Mouse (Mus musculus) megakaryocyte-erythroid progenitor cell, adult 5 weeks (primary cell): ENCODE results near the gene Olfr332. TPM values are rescaled to one million over a fixed set of nuclear protein-coding genes. Genes with fewer than 3 reads are reported as not detected.

Experiments used
- polyA plus RNA-seq: library from polyadenylated mRNA; stranded (reverse); fragments of >175 nt; gene quantifications from 2 replicates; pipeline ENCODE4 v1.2.3, GENCODE M21; 2012

Olfr332 gene
- not detected in 2 replicates for polyA plus RNA-seq

DNA sequence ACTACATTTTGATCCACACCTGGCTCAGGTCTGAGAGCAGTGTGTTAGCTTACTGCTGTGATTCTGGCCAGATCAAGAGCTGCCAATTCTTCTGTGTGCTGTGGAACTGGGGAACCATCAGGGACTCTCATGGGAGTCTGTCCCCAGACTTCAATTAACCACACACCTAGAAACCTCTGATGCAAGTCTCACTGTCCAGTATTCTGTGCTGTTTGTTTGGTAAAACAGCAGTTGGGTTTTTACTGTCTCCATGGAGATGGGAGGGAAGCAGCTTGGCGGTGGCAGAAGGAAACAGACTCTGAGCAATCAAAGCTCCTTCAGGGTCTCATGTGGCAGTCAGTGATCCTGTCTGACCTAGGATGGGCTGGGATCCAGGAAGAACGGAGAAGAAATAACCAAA, at the start of gene Olfr332:
Gene Olfr332, minus strand, starts transcription at position 101 of the 400 bp plus-strand sequence.

DNA sequence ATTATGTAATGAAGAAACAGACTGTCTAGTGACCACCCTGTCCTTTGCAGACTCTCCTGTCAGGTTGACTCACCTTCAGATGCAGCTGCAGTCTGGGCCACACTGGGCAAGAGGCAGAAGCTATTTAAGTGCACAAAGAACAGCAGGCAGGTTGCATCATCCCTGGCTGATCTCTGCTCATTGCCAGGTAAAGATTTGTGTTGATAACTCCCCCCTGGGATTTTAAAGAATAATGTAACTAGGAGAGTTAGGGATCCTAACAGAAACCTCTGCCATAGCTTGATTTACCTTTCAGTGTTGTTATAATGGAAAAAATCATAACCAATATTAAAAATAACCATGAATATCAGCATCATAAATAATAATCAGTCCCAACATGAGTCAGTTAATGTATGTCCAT, 42.4 kb upstream of the Olfr332 start, which contains the start of gene Olfr330:
Gene Olfr330, minus strand, starts transcription at position 101 of the 400 bp plus-strand sequence.

GRCm38 (mm10) chr11:58502472-58502871, 10.1 kb upstream of the Olfr332 start, which contains the start of gene Olfr331:
TSS of gene Olfr331 (minus strand) at chr11:58502572.

GRCm38 (mm10) chr11:58462170-58462569, 30.2 kb downstream of the Olfr332 start, which contains the start of gene Olfr30:
TSS of gene Olfr30 (minus strand) at chr11:58462270.

GRCm38 (mm10) chr11:58452759-58453158, 39.6 kb downstream of the Olfr332 start, which contains the start of gene Lypd9:
TSS of gene Lypd9 (minus strand) at chr11:58452923.

Other genes starting within 250 kb of the Olfr332 start
- 1.3 and 1.8 TPM in 2 replicates for gene 4930438A08Rik, start 217.8 kb downstream of the Olfr332 start, polyA plus RNA-seq
- 21.9 and 27.0 TPM in 2 replicates for gene Zfp692, start 185.5 kb downstream of the Olfr332 start, polyA plus RNA-seq
- gene Zfp672, start 162.2 kb downstream of the Olfr332 start, polyA plus RNA-seq, result 7.8 and 11.3 TPM in 2 replicates
- gene Sh3bp5l, start 161.8 kb downstream of the Olfr332 start, polyA plus RNA-seq, result 18.6 and 19.5 TPM in 2 replicates
- gene Lypd8, start 113.5 kb downstream of the Olfr332 start, polyA plus RNA-seq, result not detected in 2 replicates
- not detected in 2 replicates for gene 1810065E05Rik, start 71.4 kb downstream of the Olfr332 start, polyA plus RNA-seq
- not detected in 2 replicates for gene Gm12253, start 60.0 kb downstream of the Olfr332 start, polyA plus RNA-seq
- gene Lypd9, start 39.6 kb downstream of the Olfr332 start, polyA plus RNA-seq, result not detected in 2 replicates
- gene Olfr30, start 30.3 kb downstream of the Olfr332 start, polyA plus RNA-seq, result not detected in 2 replicates
- gene Olfr331, start 10.0 kb upstream of the Olfr332 start, polyA plus RNA-seq, result not detected in 2 replicates
- gene Olfr330, start 42.3 kb upstream of the Olfr332 start, polyA plus RNA-seq, result not detected in 2 replicates
- not detected in 2 replicates for gene Olfr329-ps, start 53.9 kb upstream of the Olfr332 start, polyA plus RNA-seq
- gene Olfr328, start 63.1 kb upstream of the Olfr332 start, polyA plus RNA-seq, result not detected in 2 replicates
- not detected in 2 replicates for gene Olfr224, start 78.0 kb upstream of the Olfr332 start, polyA plus RNA-seq
- not detected in 2 replicates for gene Olfr325, start 85.2 kb upstream of the Olfr332 start, polyA plus RNA-seq
- gene Olfr324, start 102.6 kb upstream of the Olfr332 start, polyA plus RNA-seq, result not detected in 2 replicates
- not detected in 2 replicates for gene 2210407C18Rik, start 123.5 kb upstream of the Olfr332 start, polyA plus RNA-seq
- not detected in 2 replicates for gene Olfr323, start 137.9 kb upstream of the Olfr332 start, polyA plus RNA-seq
- gene Trim58, start 147.9 kb upstream of the Olfr332 start, polyA plus RNA-seq, result 5.2 and 7.9 TPM in 2 replicates
- gene Olfr322, start 166.2 kb upstream of the Olfr332 start, polyA plus RNA-seq, result 0.14 TPM in 1 of 2 replicates, not detected in the other
- gene Olfr320, start 188.5 kb upstream of the Olfr332 start, polyA plus RNA-seq, result not detected in 2 replicates
- gene Olfr319, start 206.6 kb upstream of the Olfr332 start, polyA plus RNA-seq, result not detected in 2 replicates
- gene Olfr318, start 231.5 kb upstream of the Olfr332 start, polyA plus RNA-seq, result 0.05 and 0.06 TPM in 2 replicates
- gene Olfr317, start 246.7 kb upstream of the Olfr332 start, polyA plus RNA-seq, result not detected in 2 replicates